Mouse (Mus musculus) stomach, embryonic 16.5 days (tissue): ENCODE data around the gene Grm2. TPM values are rescaled to one million over a fixed set of nuclear protein-coding genes. Genes with fewer than 3 reads are reported as not detected.
"Not testable (repeated sequence)": the region's sequence is repeated elsewhere in the genome, so short reads cannot be mapped to it uniquely, and the experiment has no call there.

Source experiments
- ATAC-seq: fragments of 200-750 bp; cut with Nextera tagmentation; 2 replicates; pipeline ENCODE4 v1.8.0; 2017; ENCODE audit warnings: moderate number of reproducible peaks, moderate TSS enrichment; ENCODE audit not compliant: insufficient read depth, low FRiP score
- H3K27ac ChIP-seq: fragments of 300-500 bp; sonication (generic); 2 replicates; pipeline ENCODE4 v1.5.1; 2014; ENCODE audit warnings: low read length
- H3K27me3 ChIP-seq: fragments of 300-500 bp; sonication (generic); 2 replicates; pipeline ENCODE4 v1.6.1; 2014; ENCODE audit warnings: low read length, control low read depth, mixed read lengths; ENCODE audit not compliant: control insufficient read depth, insufficient read depth
- H3K36me3 ChIP-seq: fragments of 300-500 bp; sonication (generic); 2 replicates; pipeline ENCODE4 v1.6.1; 2014; ENCODE audit warnings: low read length; ENCODE audit not compliant: control insufficient read depth, insufficient read depth
- H3K4me1 ChIP-seq: fragments of 300-500 bp; sonication (generic); 2 replicates; pipeline ENCODE4 v1.6.1; 2014; ENCODE audit warnings: low read length, control low read depth, mixed read lengths; ENCODE audit not compliant: control insufficient read depth, insufficient read depth
- H3K4me2 ChIP-seq: fragments of 300-500 bp; sonication (generic); 2 replicates; pipeline ENCODE4 v1.6.1; 2014; ENCODE audit warnings: low read depth, low read length, mixed read lengths
- H3K4me3 ChIP-seq: fragments of 300-500 bp; sonication (generic); replicated peaks from 2 replicates; pipeline ENCODE4 v1.5.1; 2014; ENCODE audit warnings: mild to moderate bottlenecking, low read length
- H3K9ac ChIP-seq: fragments of 300-500 bp; sonication (generic); 2 replicates; pipeline ENCODE4 v1.6.1; 2014; ENCODE audit warnings: low read length
- H3K9me3 ChIP-seq: fragments of 300-500 bp; sonication (generic); replicated peaks from 2 replicates; pipeline ENCODE4 v1.6.1; 2016; ENCODE audit warnings: low read length, control low read depth; ENCODE audit not compliant: control insufficient read depth
- WGBS: fragments of 180-500 bp; shearing (Covaris S2); extraction: QIAGEN DNeasy Blood & Tissue Kit; methylation state at CpG from one replicate; pipeline ENCODE4 v1.1.7; 2014; 5-methylcytosine and 5-hydroxymethylcytosine counted together
- polyA plus RNA-seq: library from polyadenylated mRNA; unstranded; fragments of >200 nt; fragmentation: Nextera tagmentation; extraction: Ambion mirVana; gene quantifications from 2 replicates; pipeline ENCODE4 v1.2.1, GENCODE M21; 2015

Gene Grm2
- polyA plus RNA-seq, 1 experiment from 2014 or later, result 0.08 TPM

DNA sequence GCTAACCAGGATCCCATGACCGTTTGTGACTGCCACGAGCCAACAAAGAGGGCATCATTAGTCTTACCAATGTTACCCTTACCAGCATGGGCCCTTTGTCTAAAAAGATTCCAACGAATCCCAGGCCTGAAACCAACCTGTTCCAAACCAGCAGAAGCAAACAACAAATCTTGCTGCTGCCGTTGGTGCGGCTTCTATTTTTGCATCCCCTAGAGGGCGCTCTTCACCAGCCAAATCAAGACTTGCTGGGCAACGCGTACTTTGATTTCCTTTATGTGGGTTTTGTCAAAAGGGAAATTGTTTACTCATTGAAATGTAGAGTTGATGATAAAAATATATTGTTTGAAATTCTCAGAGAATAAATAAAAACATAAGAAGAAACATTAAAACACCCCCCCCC, 55.3 kb downstream of the Grm2 start:
- no peaks in the 10 kb centered on the region for H3K36me3 ChIP-seq
- H3K27ac ChIP-seq, result no peak overlapping the region
- no peak overlapping the region for H3K4me3 ChIP-seq
- H3K4me1 ChIP-seq, result no peaks in the 10 kb centered on the region
- H3K9me3 ChIP-seq, result no peaks in the 10 kb centered on the region
- no peaks in the 10 kb centered on the region for H3K27me3 ChIP-seq
- H3K9ac ChIP-seq, result no peak overlapping the region
- H3K4me2 ChIP-seq, result no peak overlapping the region
- no peak for ATAC-seq
- 29% methylated on average over 8 of the region's 8 CpGs for WGBS

- Histone ChIP-seq H3K27ac (no peak overlapping the region), H3K9ac (no peak overlapping the region), H3K36me3 (no peaks in the 10 kb centered on the region), H3K27me3 (no peaks in the 10 kb centered on the region), H3K4me1 (no peaks in the 10 kb centered on the region), H3K4me2 (no peak overlapping the region), H3K9me3 (no peaks in the 10 kb centered on the region), H3K4me3 (no peak overlapping the region)
- WGBS, result 42% methylated on average over 7 of the region's 7 CpGs
- ATAC-seq, result no peak
These were observed 57.4 kb downstream of the Grm2 start for GRCm38 (mm10) chr9:106598466-106598865.

GRCm38 (mm10) chr9:106595836-106596235, 60.0 kb downstream of the Grm2 start:
- Histone ChIP-seq H3K36me3 (no peaks in the 10 kb centered on the region), H3K9ac (no peak overlapping the region), H3K4me3 (no peak overlapping the region), H3K4me2 (no peak overlapping the region), H3K27me3 (no peaks in the 10 kb centered on the region), H3K9me3 (no peaks in the 10 kb centered on the region), H3K4me1 (no peaks in the 10 kb centered on the region), H3K27ac (no peak overlapping the region)
- WGBS, result 61% methylated on average over 7 of the region's 7 CpGs
- ATAC-seq, result no peak

- not testable (repeated sequence) for H3K4me2 ChIP-seq, H3K9ac ChIP-seq, H3K27me3 ChIP-seq, H3K27ac ChIP-seq, H3K36me3 ChIP-seq, H3K9me3 ChIP-seq, ATAC-seq, H3K4me1 ChIP-seq, H3K4me3 ChIP-seq
- WGBS, result 15% methylated on average over 4 of the region's 4 CpGs
These were observed 60.5 kb downstream of the Grm2 start for GRCm38 (mm10) chr9:106595402-106595801.

Other genes starting within 250 kb of the Grm2 start
- gene Rpl29, start 226.6 kb downstream of the Grm2 start, polyA plus RNA-seq, result 747 and 881 TPM in 2 replicates
- gene Acy1, start 217.8 kb downstream of the Grm2 start, polyA plus RNA-seq, result 43.4 and 44.3 TPM in 2 replicates
- gene Abhd14b, start 208.6 kb downstream of the Grm2 start, polyA plus RNA-seq, result 28.3 and 35.8 TPM in 2 replicates
- 49.5 and 50.4 TPM in 2 replicates for gene Abhd14a, start 208.4 kb downstream of the Grm2 start, polyA plus RNA-seq
- 39.4 and 42.5 TPM in 2 replicates for gene Pcbp4, start 202.8 kb downstream of the Grm2 start, polyA plus RNA-seq
- 0.19 and 0.26 TPM in 2 replicates for gene Gpr62, start 190.1 kb downstream of the Grm2 start, polyA plus RNA-seq
- 40.8 and 42.6 TPM in 2 replicates for gene Rrp9, start 180.1 kb downstream of the Grm2 start, polyA plus RNA-seq
- 6.2 and 6.7 TPM in 2 replicates for gene Parp3, start 179.1 kb downstream of the Grm2 start, polyA plus RNA-seq
- gene Iqcf1, start 156.1 kb downstream of the Grm2 start, polyA plus RNA-seq, result not detected in 2 replicates
- not detected in 2 replicates for gene Iqcf5, start 141.5 kb downstream of the Grm2 start, polyA plus RNA-seq
- not detected in 2 replicates for gene Iqcf3, start 94.5 kb downstream of the Grm2 start, polyA plus RNA-seq
- gene Iqcf4, start 85.1 kb downstream of the Grm2 start, polyA plus RNA-seq, result not detected in 2 replicates
- gene Iqcf6, start 29.5 kb downstream of the Grm2 start, polyA plus RNA-seq, result not detected in 2 replicates
- gene Tex264, start 29.8 kb upstream of the Grm2 start, polyA plus RNA-seq, result 53.4 and 60.5 TPM in 2 replicates
- gene Rad54l2, start 133.1 kb upstream of the Grm2 start, polyA plus RNA-seq, result 4.0 and 4.8 TPM in 2 replicates
- 19.2 and 19.7 TPM in 2 replicates for gene Dcaf1, start 165.8 kb upstream of the Grm2 start, polyA plus RNA-seq
- 5.1 and 5.2 TPM in 2 replicates for gene Rbm15b, start 231.3 kb upstream of the Grm2 start, polyA plus RNA-seq
- 339 and 351 TPM in 2 replicates for gene Manf, start 235.9 kb upstream of the Grm2 start, polyA plus RNA-seq